Mouse (Mus musculus) gastrocnemius, postnatal 25 days (tissue): ENCODE results near the gene Gm9837. TPM values are rescaled to one million over a fixed set of nuclear protein-coding genes. Genes with fewer than 3 reads are reported as not detected.
A peak's percentile ranks its signal among the peaks of the same experiment; 100 is the strongest.

Source experiments
- DNase-seq: peaks from one replicate; pipeline ENCODE4 v3.0.0; 2022
- long read RNA-seq, 2 experiments: library from polyadenylated mRNA; stranded (forward); transcript quantifications; one replicate each; pipeline ENCODE4 v2.0.0; 2021
- total RNA-seq, 2 experiments: library from RNA; stranded (reverse); gene quantifications; 1 replicate in 1 of 2; 2 replicates in 1 of 2; pipeline ENCODE4 v1.2.3; 2021

Gm9837 gene
- not detected for total RNA-seq
- long read RNA-seq, experiment 1 = 0 reads
- long read RNA-seq, experiment 2 = 0 reads

DNA sequence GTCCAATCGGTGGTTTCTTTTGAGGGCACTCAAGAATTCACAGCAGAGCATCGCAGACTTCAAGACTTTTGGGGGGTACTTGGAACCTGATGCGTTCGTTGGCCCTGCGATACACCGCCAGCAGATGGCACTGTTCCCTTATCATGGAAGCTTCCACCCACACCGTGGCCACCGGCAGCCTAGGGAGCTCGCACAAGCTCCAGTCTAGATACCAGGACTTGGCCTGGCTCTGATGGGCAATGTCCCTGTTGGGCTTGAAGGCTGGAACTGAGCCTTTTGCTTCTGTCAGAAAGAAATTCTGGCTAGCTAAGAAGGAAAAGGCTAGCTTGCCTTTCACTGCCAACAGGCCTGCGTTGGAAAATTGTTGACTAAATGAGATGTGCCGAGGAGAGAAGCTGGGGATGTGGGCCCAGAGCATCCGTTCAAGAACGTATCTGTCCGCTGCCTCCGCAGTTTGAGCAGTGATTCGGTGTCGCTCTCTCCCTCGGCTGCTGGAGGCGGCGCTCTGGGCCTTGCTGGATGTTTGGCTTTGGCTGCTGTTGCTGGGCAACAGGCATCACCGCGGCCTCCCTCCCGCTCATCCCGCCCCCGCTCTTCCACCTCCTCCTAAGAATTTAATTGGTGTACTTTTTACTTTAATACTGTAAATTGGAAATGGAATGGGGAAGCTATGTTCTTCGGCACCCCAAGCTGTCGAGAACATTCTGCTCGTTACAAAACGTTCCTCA is at the start of gene Gm9837:
Gene Gm9837 (minus strand): TSS at position 512 of the 728 bp plus-strand sequence.
- DNase-seq = peak; percentile 75

DNA sequence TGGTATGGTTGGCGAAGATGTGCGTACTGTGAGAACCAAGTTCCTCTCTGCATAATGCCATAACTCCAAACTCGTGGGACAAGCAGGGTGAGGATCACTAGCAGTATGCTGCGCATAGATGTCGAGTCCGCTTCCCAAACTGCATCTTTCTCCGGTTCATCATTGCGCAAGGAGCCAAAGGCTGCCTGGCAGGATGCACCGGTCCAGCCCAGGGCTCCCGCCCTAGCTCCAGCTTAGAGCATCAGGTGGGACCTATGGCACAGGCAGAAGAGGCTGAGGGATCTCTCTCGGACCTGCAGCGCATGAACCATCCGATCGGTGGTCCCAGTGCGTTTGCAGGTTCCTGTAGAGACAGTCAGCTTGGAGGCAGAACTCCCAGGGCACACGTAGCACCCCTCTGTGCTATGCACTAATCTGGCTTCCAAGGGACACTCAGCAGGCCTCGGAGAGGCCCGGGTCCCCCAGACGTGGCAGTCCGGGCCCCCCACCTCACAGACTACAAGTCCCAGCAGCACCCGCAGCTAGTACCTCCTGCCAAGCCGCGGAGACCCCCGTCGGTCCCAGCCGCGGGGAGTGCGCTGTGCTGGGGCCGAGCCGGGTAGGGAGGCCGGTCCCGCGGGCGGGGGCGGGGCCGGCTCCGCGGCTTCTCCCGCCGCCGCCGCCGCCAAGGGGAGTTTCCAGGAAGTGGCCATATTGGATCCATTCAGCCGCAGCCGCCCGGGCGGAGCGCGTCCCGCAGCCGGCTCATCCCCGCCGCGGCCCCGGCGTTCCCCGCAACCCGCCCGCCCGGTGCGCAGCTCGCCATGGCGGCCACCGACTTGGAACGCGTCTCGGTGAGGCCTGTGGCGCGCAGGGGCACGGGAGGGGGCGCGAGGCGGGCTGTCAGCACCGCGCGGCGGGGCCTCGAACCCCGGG is 49.2 kb upstream of the Gm9837 start, which contains the start of gene Sept8:
Gene Sept8 (plus strand): TSS at position 51 of the 915 bp plus-strand sequence.
- peak; percentile 70 for DNase-seq

DNA sequence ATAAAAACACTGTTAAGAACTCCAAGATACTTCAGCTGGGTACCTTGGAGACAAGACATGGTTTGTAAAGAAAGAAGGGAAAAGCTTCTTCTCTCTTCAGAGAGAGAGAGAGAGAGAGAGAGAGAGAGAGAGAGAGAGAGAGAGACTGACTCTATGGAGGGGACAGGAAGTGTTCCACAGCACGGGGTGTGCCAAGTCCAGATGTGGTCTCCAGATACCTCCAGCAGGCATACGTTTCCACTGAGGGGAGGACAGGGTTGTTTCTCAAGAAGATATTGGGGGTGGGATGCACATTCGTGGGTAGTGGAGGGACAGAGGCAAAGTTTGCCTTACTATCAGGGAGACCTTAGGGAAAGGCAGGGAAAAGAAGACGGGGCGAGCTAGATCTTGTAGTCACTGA is 48.5 kb upstream of the Gm9837 start:
- no peak for DNase-seq

DNA sequence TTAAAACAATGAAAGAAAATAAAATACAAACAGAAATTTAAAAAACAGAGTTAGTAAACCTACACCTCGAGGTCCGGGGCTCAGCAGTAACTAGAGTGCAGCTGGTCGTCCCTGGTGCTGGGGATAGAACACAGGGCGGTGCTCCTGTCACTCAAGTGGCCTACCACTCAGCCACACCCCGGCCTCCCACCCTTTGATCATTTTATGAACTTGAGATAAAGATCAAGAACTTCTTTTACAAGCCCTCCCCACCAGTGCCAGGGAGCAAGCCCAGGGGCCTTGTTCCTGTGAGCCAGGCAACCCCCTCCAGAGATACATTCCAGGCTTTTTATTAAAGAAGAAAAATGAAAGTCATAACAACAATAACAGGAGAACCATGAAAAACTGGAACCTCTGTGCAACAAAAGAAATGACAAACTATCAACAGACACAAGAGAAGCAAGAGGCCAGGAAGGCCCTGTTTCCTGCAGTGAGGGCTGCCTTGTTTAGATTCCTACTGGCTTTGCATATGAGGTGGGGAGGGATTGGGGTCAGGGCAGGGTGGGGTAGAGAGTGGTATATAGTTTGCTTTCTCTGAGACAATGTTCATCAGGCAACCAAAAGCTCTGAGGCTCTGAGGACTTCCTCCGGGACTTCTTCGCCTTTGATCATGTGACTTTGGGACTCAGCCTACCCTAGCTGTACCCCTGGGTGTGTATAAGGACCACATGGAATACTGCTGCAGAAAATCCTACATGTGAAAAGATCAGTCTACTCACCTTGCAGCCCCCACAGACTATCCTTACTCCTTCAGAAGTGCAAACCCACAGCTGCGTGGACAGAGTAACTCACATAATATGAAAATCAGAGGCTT is 46.7 kb upstream of the Gm9837 start:
- DNase-seq = no peak

DNA sequence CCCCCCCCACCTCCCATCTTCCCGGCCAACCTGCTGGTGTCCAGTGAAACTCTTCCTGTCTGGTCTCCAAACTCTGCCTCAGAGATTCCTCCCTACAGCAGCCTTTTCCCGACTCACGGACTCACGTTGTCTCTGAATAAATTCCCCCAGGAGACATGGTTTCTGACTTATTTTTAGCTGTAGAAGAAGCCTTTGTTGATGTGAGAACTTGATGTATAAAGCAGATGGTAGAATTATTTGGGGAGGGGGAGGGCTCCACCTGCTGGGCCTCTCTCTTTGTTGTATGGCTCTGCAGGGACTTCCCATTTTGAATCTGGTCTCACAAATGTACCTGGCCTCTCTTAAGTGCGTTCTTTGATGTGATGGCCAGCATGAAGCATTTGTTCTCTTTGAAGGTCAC is 40.1 kb upstream of the Gm9837 start:
- DNase-seq = no peak

DNA sequence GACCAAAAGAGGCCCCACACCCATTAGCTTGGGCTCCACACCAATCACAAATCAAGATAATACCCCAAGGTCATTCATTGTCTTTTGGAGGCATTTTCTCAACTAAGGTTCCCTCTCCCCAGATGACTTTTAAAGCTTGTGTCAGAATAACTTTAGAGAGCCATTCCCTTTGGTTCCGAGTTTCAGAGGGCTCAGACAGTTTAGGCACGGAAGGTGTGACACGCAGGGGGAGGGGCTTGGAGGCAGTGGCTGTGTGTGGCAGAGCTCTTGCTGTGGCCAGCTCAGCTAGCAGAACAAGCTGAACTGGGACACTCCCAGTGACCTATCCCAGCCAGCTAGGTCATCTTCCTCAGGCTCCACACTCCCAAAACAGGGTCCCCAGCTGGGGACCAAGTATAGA is 38.3 kb upstream of the Gm9837 start:
- peak; percentile 47 for DNase-seq

DNA sequence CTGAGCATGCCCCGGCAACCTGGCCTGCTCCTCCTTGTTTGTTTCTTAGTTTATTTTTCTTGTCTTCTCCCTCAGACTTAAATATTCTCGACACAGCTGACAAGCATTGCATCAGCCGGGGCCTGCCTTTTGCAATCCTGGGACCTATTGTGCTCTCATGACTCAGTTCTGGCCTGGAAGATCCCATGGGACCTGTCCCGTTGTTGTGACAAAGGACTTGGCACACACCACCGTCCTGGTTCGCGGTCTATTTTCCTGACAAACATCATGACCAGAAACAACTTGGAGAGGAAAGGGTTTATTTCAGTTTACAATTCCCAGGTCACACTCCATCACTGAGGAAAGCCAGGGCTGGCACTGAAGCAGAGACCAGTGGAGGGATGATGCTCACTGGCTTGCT is 37.9 kb upstream of the Gm9837 start:
- peak; percentile 75 for DNase-seq

DNA sequence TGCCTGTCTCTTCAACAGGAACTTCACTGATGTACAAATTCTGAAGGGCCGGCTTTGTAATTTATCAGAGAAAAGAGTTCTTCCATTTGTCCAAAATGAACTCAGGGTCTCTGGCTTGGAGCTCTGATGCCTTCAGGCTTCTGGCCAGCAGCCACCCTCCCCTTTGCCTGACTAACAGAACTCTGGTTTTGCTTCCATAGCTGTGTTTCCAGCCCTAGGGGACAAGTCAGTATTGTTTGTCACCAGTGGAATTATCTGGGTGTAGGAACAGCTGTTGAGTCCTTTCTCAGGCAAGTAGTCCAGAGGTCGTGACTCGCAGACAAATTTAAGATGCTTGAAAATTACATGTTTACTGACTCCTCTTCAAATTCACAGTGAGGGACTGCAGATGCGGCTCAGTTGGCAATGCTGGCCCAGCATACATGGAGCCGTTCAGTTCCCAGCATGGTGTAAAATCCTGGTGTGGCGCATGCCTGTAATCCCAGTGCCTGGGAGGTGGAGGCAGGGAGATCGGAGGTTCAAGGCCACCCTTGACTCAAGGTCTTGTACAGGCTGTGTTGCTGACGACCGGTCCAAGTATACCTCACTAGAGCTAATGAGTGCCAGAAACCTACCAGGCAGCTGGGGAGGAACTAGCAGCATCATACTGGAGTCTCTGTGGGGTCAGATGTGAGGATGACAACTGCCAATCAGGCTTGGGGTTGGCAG is 37.0 kb upstream of the Gm9837 start:
- DNase-seq = no peak

DNA sequence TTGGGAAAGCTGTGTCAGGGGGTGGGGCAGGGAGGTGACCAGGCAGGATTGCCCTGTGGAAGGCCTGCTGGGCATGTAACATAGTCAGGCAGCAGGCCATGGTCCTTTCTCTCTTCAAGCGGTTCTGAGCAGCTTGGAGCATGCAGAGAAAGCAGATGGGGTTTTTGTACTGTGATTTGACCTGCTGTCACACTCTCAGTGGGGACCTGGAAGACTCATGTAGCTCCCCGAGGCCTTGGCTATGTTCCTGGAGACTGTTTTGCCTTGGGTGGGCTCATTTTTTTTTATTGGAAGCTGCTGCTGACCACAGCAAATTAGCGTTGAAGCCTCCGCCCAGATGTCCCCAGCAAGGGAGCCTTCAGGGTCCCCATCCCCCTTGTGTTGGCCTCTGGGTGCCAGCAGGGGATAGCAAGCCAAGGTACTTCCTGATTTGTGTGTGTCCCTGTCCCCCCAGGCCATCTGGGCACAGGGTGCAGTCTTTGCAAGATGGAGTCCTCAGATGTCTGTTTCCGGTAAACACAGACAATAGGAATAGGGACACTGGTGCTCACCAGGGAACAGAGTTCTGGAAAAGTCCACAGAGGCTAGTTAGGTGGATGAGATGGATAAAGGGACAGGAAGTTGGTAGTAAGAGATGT is 34.9 kb upstream of the Gm9837 start:
- no peak for DNase-seq

DNA sequence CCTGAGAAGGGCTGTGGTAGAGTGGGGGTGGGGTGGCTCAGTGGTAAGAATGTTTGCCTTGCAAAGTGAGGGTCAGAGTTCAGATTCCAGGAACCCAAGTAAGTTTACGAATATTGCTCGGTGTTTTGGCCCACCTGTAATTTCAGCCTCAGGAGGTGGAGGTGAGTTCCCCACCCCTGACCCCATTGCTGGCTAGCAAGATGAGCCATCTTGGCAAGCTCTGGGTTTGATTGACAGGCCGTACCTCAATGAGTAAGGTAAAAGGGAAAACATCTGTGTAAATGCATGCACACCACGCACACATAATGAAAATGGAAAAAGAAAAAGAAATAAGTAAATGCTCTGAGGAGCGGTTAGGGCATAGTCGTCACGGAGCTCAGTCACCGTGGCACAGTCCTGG is 34.1 kb upstream of the Gm9837 start:
- DNase-seq = no peak

DNA sequence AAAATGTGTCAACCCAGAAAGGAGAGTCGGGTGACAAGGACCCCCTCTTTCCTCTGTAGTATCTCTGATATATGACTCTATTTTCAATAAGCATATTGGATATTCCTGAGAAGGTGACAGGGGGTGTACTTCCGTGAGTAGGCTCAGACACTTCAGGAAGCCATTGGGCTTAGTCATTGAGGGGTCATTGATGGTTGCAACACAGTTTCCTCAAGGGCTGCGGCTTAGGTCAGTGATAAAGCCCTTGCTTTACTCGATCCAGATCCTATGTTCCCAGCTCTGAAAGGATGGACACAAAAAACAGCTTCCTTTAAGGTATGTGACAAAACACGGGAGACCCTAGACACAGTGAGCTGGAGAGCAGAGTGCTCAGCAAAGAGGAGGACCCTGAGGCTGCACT is 33.5 kb upstream of the Gm9837 start:
- DNase-seq = no peak

DNA sequence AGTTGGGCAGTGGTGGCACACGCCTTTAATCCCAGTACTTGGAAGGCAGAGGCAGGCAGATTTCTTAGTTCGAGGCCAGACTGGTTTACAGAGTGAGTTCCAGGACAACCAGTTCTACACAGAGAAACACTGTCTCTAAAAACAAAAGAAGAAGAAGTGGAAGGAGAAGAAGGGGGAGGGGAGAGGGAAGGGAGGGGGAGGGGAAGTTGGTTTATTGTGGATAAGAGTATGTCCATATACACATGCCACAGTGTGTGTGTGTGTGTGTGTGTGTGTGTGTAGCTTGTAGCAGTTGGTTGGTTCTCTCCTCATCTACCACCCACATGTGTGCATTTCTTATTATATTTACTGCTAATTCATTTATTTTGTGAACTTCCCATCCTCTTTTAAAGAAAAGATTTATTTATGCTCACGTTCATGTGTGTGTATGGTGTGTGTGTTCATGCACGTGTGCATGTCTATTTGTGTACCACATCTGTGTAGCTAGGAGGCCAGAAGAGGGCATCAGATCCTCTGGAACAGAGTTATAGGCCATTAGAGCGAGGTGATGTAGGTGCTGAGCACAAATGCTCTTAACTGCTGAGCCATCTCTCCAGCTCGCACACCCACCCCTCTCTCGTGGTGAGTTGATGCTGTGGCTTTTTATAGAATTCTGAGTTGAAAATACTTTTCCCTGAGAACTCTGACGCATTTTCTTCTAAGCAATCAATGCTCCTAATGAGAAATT is 31.9 kb upstream of the Gm9837 start:
- no peak for DNase-seq

DNA sequence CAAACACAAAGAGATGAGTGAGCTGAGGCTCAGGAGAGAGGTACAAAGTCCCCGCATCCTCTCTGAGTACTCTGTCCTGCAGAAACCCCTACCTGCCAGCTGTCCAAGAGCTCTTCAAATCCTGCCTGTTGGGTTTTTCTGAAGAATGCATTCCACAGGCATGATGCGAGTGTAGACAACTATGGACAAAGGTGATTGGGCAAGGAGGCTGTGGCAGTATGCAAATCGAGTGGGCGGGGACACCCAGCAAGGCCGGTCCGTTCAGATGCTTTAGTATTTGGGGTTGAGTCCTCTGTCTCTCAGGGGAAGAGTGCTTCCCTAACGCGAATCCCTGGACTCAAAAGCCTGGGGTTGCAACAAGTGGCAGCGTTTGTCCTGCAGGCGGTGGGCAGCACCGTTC is 30.3 kb upstream of the Gm9837 start:
- DNase-seq = no peak

DNA sequence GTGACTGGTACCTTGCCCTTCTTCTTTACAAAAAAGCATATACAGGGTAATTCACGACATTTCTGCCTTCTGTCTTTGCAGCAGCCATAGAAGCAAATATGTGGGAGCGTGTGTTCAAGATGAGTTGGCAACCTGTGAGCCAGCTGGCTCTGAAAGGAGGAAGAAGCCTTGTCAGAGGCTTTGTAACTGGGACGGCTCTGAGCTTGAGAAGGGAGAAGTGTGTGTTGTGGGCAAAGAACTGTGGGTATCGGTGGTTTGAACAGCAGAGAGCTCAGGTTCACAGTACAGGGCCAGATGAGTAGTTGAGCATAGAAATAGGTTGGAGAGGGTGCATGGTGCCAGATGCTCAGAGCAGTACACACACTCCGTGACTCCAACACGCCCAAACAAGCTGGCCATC is 26.7 kb upstream of the Gm9837 start:
- DNase-seq = no peak

DNA sequence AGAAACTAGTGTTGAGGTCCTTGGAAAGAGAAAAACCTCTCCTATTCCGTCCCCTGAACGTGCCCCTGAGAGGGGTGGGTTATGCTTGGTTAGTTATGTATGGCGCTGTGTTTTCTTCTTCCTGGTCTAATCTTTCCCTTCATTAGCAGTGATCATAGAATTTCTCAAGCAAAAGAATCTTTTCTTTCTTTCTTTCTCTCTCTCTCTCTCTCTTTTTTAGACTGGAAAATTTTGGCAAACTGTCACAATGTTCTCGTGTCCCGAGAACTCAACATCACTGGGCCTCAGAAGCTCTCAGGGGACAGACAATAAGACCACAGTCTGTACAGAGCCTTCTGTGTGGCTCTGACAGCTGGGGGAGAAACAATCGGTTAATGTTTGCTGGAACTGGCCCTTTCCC is 25.1 kb upstream of the Gm9837 start:
- no peak for DNase-seq

DNA sequence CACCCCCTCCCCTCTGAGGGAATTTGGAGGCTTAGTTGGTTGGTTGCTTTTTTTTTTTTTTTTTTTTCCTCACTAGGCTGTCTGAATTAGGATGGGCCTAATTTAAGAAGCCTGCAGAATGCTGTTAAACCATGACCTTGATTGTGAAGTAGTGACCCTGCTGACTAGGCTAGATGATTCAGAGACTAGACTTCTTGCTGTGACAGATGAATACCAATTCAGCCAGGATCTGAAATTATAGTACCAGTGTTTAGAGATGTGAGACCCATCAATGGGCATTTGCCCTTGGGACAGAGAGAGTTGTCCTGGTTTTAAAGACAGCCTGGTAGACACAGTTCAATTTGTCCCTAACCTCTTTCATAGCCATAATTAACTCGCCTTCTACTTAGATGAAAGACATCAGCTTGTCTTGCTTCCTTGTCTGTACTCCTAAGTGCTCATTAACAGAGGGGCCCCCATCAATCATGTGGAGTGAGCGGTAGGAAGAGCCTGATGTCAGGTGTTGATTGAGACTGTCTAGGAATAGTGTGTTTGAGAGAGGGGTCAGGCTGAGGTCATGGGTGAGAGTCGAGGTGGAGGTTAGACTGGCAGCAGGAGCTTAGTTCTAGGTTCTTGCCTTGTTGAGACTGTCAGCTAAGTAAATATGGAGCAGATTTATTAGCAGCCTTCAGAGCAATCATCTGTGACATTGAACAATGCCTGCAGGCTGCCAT is 23.1 kb upstream of the Gm9837 start:
- DNase-seq = no peak

DNA sequence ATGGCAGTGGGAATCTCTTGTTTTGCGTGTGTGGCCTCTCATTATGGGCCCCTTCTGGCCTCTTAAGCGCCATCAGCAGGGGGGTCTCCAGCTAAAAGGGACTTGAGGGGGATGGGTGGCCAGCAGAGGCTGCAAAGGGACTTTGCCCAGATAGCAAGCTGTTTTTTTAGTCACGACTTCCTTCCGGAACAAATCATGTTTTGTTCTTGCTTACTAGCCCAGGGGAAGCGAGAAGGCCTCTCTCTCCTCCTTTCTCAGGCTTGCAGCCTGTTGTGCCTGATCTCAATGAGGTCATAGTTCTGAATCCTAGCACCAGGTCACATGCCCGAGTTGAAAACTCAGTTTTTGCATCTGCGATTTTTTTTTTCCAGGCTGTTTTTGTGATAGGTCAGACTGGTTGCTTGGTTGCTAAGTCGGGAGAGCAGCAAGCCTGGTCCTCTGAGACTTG is 21.7 kb upstream of the Gm9837 start:
- DNase-seq = peak; percentile 48

DNA sequence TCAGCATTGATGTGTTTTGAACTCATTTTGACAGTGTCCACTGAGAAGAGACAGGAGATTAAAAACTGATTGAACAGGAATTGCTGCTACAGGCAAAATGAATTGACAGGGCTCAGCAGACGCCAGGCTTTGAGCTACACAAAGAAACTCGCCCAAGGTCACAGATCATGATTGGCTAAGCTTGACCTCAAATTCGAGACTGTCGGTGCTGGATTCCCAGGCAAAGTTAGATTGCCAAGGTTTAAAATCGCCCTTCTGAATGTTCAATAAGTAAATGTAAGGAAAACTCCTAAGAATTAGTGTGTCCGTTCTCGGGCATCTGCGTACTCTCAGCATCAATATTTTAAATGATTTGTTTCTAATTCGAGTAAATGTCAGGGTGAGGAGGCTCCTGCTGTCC is 19.1 kb upstream of the Gm9837 start:
- no peak for DNase-seq

DNA sequence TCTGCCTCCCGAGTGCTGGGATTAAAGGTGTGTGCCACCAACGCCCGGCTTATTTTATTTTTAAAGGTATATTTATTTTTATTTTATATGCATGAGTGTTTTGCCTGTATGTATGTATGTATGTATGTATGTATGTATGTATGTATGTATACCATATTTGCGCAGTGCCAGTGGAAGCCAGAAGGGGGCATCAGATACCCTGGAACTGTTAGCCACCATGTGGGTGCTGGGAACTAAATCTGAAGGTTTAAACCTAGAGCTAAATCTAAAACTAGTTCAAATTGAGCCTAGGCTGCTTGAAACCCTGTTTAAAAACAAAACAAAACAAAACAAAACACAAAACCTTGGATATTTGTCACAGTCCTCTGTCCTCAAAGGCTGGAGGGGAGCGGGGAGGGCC is 18.7 kb upstream of the Gm9837 start:
- no peak for DNase-seq
